Mouse (Mus musculus): ENCODE data around the gene Wap. TPM values are rescaled to one million over a fixed set of nuclear protein-coding genes. Genes with fewer than 3 reads are reported as not detected.

The Wap gene
- total and polyA plus RNA-seq, 2 experiments from 2014 or later, result not detected

GRCm38 (mm10) chr11:6588295-6588694, 50.1 kb downstream of the Wap start:
- H3K9me3 ChIP-seq (replicated peaks; ENCODE audit: control insufficient read depth, low read length), result no peaks in the 10 kb centered on the region
- peaks cover 53% of the 10 kb centered on the region for H3K36me3 ChIP-seq (replicated peaks; ENCODE audit: control insufficient read depth, insufficient read depth, low read length)
- H3K9ac ChIP-seq (replicated peaks; ENCODE audit: low read depth, low read length), result no peak overlapping the region
- H3K27me3 ChIP-seq (ENCODE audit: control insufficient read depth, insufficient read depth, low read length), result no peaks in the 10 kb centered on the region
- ATAC-seq (ENCODE audit: insufficient read depth, low read depth), result no peak
- no peak for TF ChIP-seq CTCF (IDR thresholded peaks at IDR 0.05; ENCODE audit: low read depth)
- TF ChIP-seq EP300 (IDR thresholded peaks at IDR 0.05; ENCODE audit: low read depth), result no peak
- 93% methylated on average over 7 of the region's 7 CpGs for WGBS
- H3K4me3 ChIP-seq (ENCODE audit: low read depth, low read length), result no peak overlapping the region
- no peak overlapping the region for H3K27ac ChIP-seq (ENCODE audit: low read depth)
- H3K4me2 ChIP-seq (ENCODE audit: low read depth, low read length), result no peak overlapping the region
- no peak for DNase-seq (ENCODE audit: low spot score)
- peaks cover 6% of the 10 kb centered on the region; the same call in 1 of the 2 replicates for H3K4me1 ChIP-seq (ENCODE audit: control insufficient read depth, insufficient read depth)

GRCm38 (mm10) chr11:6587249-6587940, 51.0 kb downstream of the Wap start:
- H3K9me3 ChIP-seq (replicated peaks; ENCODE audit: control insufficient read depth, low read length), result no peaks in the 10 kb centered on the region
- DNase-seq (ENCODE audit: low spot score) (no peak), ATAC-seq (ENCODE audit: insufficient read depth, low read depth) (peak; percentile 31; the same call in 1 of the 2 replicates)
- no peaks in the 10 kb centered on the region for H3K27me3 ChIP-seq (ENCODE audit: control insufficient read depth, insufficient read depth, low read length)
- peaks cover 44% of the 10 kb centered on the region for H3K36me3 ChIP-seq (replicated peaks; ENCODE audit: control insufficient read depth, insufficient read depth, low read length)
- no peak overlapping the region for H3K4me3 ChIP-seq (ENCODE audit: low read depth, low read length)
- WGBS, result 61% methylated on average over 7 of the region's 7 CpGs
- no peak overlapping the region for H3K4me2 ChIP-seq (ENCODE audit: low read depth, low read length)
- peak overlapping the region; percentile 0; the same call in 1 of the 2 replicates for H3K27ac ChIP-seq (ENCODE audit: low read depth)
- no peak overlapping the region for H3K9ac ChIP-seq (replicated peaks; ENCODE audit: low read depth, low read length)
- peaks cover 6% of the 10 kb centered on the region; the same call in 1 of the 2 replicates for H3K4me1 ChIP-seq (ENCODE audit: control insufficient read depth, insufficient read depth)
- TF ChIP-seq CTCF (IDR thresholded peaks at IDR 0.05; ENCODE audit: low read depth) (no peak), EP300 (IDR thresholded peaks at IDR 0.05; ENCODE audit: low read depth) (no peak)

- peak; percentile 50 for ATAC-seq (ENCODE audit: insufficient read depth, low read depth)
- 43% methylated on average over 3 of the region's 3 CpGs for WGBS
- Histone ChIP-seq H3K36me3 (replicated peaks; ENCODE audit: control insufficient read depth, insufficient read depth, low read length) (peaks cover 37% of the 10 kb centered on the region), H3K9me3 (replicated peaks; ENCODE audit: control insufficient read depth, low read length) (no peaks in the 10 kb centered on the region), H3K4me3 (ENCODE audit: low read depth, low read length) (no peak overlapping the region), H3K27ac (ENCODE audit: low read depth) (peak overlapping the region; percentile 0; the same call in 1 of the 2 replicates), H3K4me2 (ENCODE audit: low read depth, low read length) (no peak overlapping the region), H3K4me1 (ENCODE audit: control insufficient read depth, insufficient read depth) (peaks cover 6% of the 10 kb centered on the region; the same call in 1 of the 2 replicates), H3K27me3 (ENCODE audit: control insufficient read depth, insufficient read depth, low read length) (no peaks in the 10 kb centered on the region), H3K9ac (replicated peaks; ENCODE audit: low read depth, low read length) (no peak overlapping the region)
- peak; percentile 25 for DNase-seq (ENCODE audit: low spot score)
- TF ChIP-seq EP300 (IDR thresholded peaks at IDR 0.05; ENCODE audit: low read depth), result no peak
- peak; percentile 30 for TF ChIP-seq CTCF (IDR thresholded peaks at IDR 0.05; ENCODE audit: low read depth)
Measured at GRCm38 (mm10) chr11:6586660-6587059, 51.8 kb downstream of the Wap start.

GRCm38 (mm10) chr11:6585748-6586147, 52.7 kb downstream of the Wap start:
- ATAC-seq (ENCODE audit: insufficient read depth, low read depth) (no peak), DNase-seq (ENCODE audit: low spot score) (no peak)
- Histone ChIP-seq H3K9me3 (replicated peaks; ENCODE audit: control insufficient read depth, low read length) (no peaks in the 10 kb centered on the region), H3K4me2 (ENCODE audit: low read depth, low read length) (no peak overlapping the region), H3K4me3 (ENCODE audit: low read depth, low read length) (no peak overlapping the region), H3K36me3 (replicated peaks; ENCODE audit: control insufficient read depth, insufficient read depth, low read length) (peaks cover 28% of the 10 kb centered on the region), H3K9ac (replicated peaks; ENCODE audit: low read depth, low read length) (no peak overlapping the region), H3K27ac (ENCODE audit: low read depth) (no peak overlapping the region), H3K4me1 (ENCODE audit: control insufficient read depth, insufficient read depth) (peaks cover 6% of the 10 kb centered on the region; the same call in 1 of the 2 replicates), H3K27me3 (ENCODE audit: control insufficient read depth, insufficient read depth, low read length) (no peaks in the 10 kb centered on the region)
- WGBS, result 88% methylated on average over 8 of the region's 8 CpGs
- TF ChIP-seq CTCF (IDR thresholded peaks at IDR 0.05; ENCODE audit: low read depth) (no peak), EP300 (IDR thresholded peaks at IDR 0.05; ENCODE audit: low read depth) (no peak)

Other genes starting within 250 kb of the Wap start
- gene Zmiz2, start 249.6 kb downstream of the Wap start, total RNA-seq (2014; rRNA removed; ENCODE audit: low replicate concordance), result 42.3 and 45.4 TPM in 2 replicates
- 6.9 and 7.0 TPM in 2 replicates for gene Zmiz2, start 249.6 kb downstream of the Wap start, polyA plus RNA-seq (2015; fragmentation: Nextera tagmentation; extraction: Ambion mirVana)
- gene Ppia, start 223.2 kb downstream of the Wap start, total RNA-seq (2014; rRNA removed; ENCODE audit: low replicate concordance), result 2,268 and 2,353 TPM in 2 replicates
- 3,654 and 3,756 TPM in 2 replicates for gene Ppia, start 223.2 kb downstream of the Wap start, polyA plus RNA-seq (2015; fragmentation: Nextera tagmentation; extraction: Ambion mirVana)
- 106 and 157 TPM in 2 replicates for gene H2afv, start 194.2 kb downstream of the Wap start, total RNA-seq (2014; rRNA removed; ENCODE audit: low replicate concordance)
- gene H2afv, start 194.2 kb downstream of the Wap start, polyA plus RNA-seq (2015; fragmentation: Nextera tagmentation; extraction: Ambion mirVana), result 213 and 232 TPM in 2 replicates
- gene Purb, start 162.7 kb downstream of the Wap start, total RNA-seq (2014; rRNA removed; ENCODE audit: low replicate concordance), result 40.4 and 48.4 TPM in 2 replicates
- gene Purb, start 162.7 kb downstream of the Wap start, polyA plus RNA-seq (2015; fragmentation: Nextera tagmentation; extraction: Ambion mirVana), result 18.4 and 22.0 TPM in 2 replicates
- gene Myo1g, start 117.7 kb downstream of the Wap start, total RNA-seq (2014; rRNA removed; ENCODE audit: low replicate concordance), result 0.65 and 1.6 TPM in 2 replicates
- 0.49 and 0.56 TPM in 2 replicates for gene Myo1g, start 117.7 kb downstream of the Wap start, polyA plus RNA-seq (2015; fragmentation: Nextera tagmentation; extraction: Ambion mirVana)
- gene Ccm2, start 91.8 kb downstream of the Wap start, total RNA-seq (2014; rRNA removed; ENCODE audit: low replicate concordance), result 54.4 and 56.9 TPM in 2 replicates
- 38.4 and 41.9 TPM in 2 replicates for gene Ccm2, start 91.8 kb downstream of the Wap start, polyA plus RNA-seq (2015; fragmentation: Nextera tagmentation; extraction: Ambion mirVana)
- 0.95 and 2.5 TPM in 2 replicates for gene Nacad, start 32.6 kb downstream of the Wap start, total RNA-seq (2014; rRNA removed; ENCODE audit: low replicate concordance)
- 1.2 TPM in 2 replicates for gene Nacad, start 32.6 kb downstream of the Wap start, polyA plus RNA-seq (2015; fragmentation: Nextera tagmentation; extraction: Ambion mirVana)
- 62.5 and 82.9 TPM in 2 replicates for gene Tbrg4, start 12.6 kb downstream of the Wap start, total RNA-seq (2014; rRNA removed; ENCODE audit: low replicate concordance)
- 52.5 and 65.8 TPM in 2 replicates for gene Tbrg4, start 12.6 kb downstream of the Wap start, polyA plus RNA-seq (2015; fragmentation: Nextera tagmentation; extraction: Ambion mirVana)
- 4.6 and 16.9 TPM in 2 replicates for gene Ramp3, start 19.9 kb upstream of the Wap start, total RNA-seq (2014; rRNA removed; ENCODE audit: low replicate concordance)
- gene Ramp3, start 19.9 kb upstream of the Wap start, polyA plus RNA-seq (2015; fragmentation: Nextera tagmentation; extraction: Ambion mirVana), result 5.0 TPM in 2 replicates
- not detected in 2 replicates for gene Gm11983, start 199.0 kb upstream of the Wap start, total RNA-seq (2014; rRNA removed; ENCODE audit: low replicate concordance)
- gene Gm11983, start 199.0 kb upstream of the Wap start, polyA plus RNA-seq (2015; fragmentation: Nextera tagmentation; extraction: Ambion mirVana), result not detected in 2 replicates

Measured in heart, postnatal 0 days (tissue).